Comparison of ENCODE assay signal across 27 mouse cellular contexts in genomic region chr2:14262090-14262489, GRCm38 (mm10). TPM values are rescaled to one million over a fixed set of nuclear protein-coding genes. Genes with fewer than 3 reads are reported as not detected.
DNase-seq lines count a peak whose midpoint lies in the region; ATAC-seq and TF ChIP-seq lines count a peak whose summit lies in the region.
"Had no signal": no experiment of that assay in that cellular context is flagged by ENCODE, and none has a peak within 500 bp of the region (broad histone marks: within the 10 kb centered on the region; RNA-seq: fewer than 3 reads in every experiment).

No protein-coding gene starts in this region.

- no peak for DNase-seq in gastrocnemius, adult 8-10 months (ENCODE audit: low spot score in 2 of 2)
- DNase-seq in retina, embryonic 14.5 days (ENCODE audit: low spot score), result no peak
- DNase-seq in urinary bladder, postnatal 25 days (ENCODE audit: low spot score), result no peak
- DNase-seq: adrenal gland, adult 2 months; adrenal gland, postnatal 25 days; cerebellum, adult 18-20 months; cerebellum, adult 9-10 months; cerebellum, postnatal 14 days; embryo, embryonic 11 days; gastrocnemius, postnatal 10 days; gastrocnemius, postnatal 36 days; heart, postnatal 14 days; heart, postnatal 4 days had no signal

- no peak overlapping the region for H3K4me3 ChIP-seq in bone marrow macrophage, adult 2 months (ENCODE audit: insufficient read depth, low read length)
- H3K4me3 ChIP-seq: embryonic facial prominence, embryonic 10.5 days; embryonic facial prominence, embryonic 13.5 days; erythroblast, embryonic 14.5 days; forebrain, embryonic 12.5 days; forebrain, embryonic 15.5 days; heart, embryonic 10.5 days; heart, embryonic 13.5 days had no signal

- TF ChIP-seq POLR2A in bone marrow macrophage, adult 2 months (IDR thresholded peaks at IDR 0.05; ENCODE audit: borderline replicate concordance, low read depth, low read length), result no peak

- peak; percentile 63 for ATAC-seq in common myeloid progenitor, adult 5-6 weeks (replicated peaks; ENCODE audit: low read depth, poor library complexity, severe bottlenecking)
- peak; percentile 82 for ATAC-seq in megakaryocyte, adult 5-6 weeks (ENCODE audit: poor library complexity, severe bottlenecking)
- ATAC-seq: CD4-positive, CD25-positive, alpha-beta regulatory T cell, adult 4 months; forebrain, embryonic 15.5 days; hindbrain, postnatal 0 days; inflammation-experienced regulatory T-cells, adult 6 months had no signal

- H3K27ac ChIP-seq in bone marrow macrophage, adult 2 months (ENCODE audit: insufficient read depth, low read depth, low read length), result peak overlapping the region; percentile 89
- H3K27ac ChIP-seq: embryonic facial prominence, embryonic 10.5 days; embryonic facial prominence, embryonic 13.5 days; forebrain, embryonic 12.5 days; forebrain, embryonic 15.5 days; heart, embryonic 10.5 days; heart, embryonic 13.5 days; hindbrain, embryonic 14.5 days; hindbrain, postnatal 0 days had no signal

- no peak for TF ChIP-seq CTCF in bone marrow macrophage, adult 2 months (IDR thresholded peaks at IDR 0.05; ENCODE audit: low read depth, low read length)

- peaks cover 25% of the 10 kb centered on the region for H3K4me1 ChIP-seq in bone marrow macrophage, adult 2 months (ENCODE audit: control insufficient read depth, insufficient read depth, low read length)
- H3K4me1 ChIP-seq: embryonic facial prominence, embryonic 10.5 days; embryonic facial prominence, embryonic 13.5 days; forebrain, embryonic 12.5 days; forebrain, embryonic 15.5 days; heart, embryonic 10.5 days; heart, embryonic 13.5 days had no signal

RNA-seq across cellular contexts. Expression of gene Mrc1, which starts 32.9 kb away (rescaled TPM):
- polyA plus RNA-seq in bone marrow macrophage, adult 2 months (2012; ENCODE audit: insufficient read depth, insufficient read length, missing spikeins), result 471 and 498 TPM in 2 replicates
- total RNA-seq in common myeloid progenitor, adult 5-6 weeks (2017), result 1.6 TPM in 1 of 2 replicates, not detected in the other
- 5.9 and 8.7 TPM in 2 replicates for total RNA-seq in megakaryocyte, adult 5-6 weeks (2015)
- 10.3 and 11.3 TPM in 2 replicates for total RNA-seq in megakaryocyte, adult 5-6 weeks (2017)
- 1 to 10 TPM; 2.8 to 7.1 (median 4.1) TPM for total RNA-seq in gastrocnemius, adult 8-10 months (2022)
